Mouse (Mus musculus) layer of hippocampus, adult 8-10 months (tissue): ENCODE data around the gene Ocrl. TPM values are rescaled to one million over a fixed set of nuclear protein-coding genes. Genes with fewer than 3 reads are reported as not detected.

Source experiments
- DNase-seq, 2 experiments: peaks; one replicate each; pipeline ENCODE4 v3.0.0; 2022; ENCODE audit warnings: low spot score in 2 of 2
- total RNA-seq, 4 experiments: library from RNA; stranded (reverse); gene quantifications; 2 replicates each; pipeline ENCODE4 v1.2.4; 2022

The Ocrl gene
- total RNA-seq = 10 to 100 TPM; 53.9 to 65.3 (median 59.9) TPM

- peak; percentile 23 to 46 for DNase-seq
Measured at GRCm38 (mm10) chrX:47912306-47912792, at the start of gene Ocrl. Ocrl (plus strand) TSS chrX:47912387.

DNA sequence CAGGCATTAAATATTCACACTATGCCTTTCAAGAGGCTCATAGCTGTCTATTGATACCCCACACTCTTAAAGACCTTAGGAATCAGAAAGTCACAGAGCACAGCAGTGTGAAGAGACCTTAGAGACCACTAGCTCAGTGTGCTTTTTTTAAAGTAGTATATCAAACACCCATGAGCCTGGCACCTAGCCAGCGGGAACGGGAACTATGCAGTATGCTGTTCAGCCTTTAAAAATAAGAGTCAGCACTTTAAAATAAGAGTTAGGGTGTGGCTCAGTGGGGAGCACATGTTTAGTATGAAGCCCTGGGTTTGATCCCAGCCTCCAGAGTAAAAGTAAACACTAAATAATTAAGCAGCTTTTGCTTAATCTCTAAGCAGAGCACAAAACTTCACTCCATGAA, 32.1 kb upstream of the Ocrl start:
- no peak for DNase-seq

- DNase-seq = no peak
Measured at GRCm38 (mm10) chrX:47882813-47883212, 29.4 kb upstream of the Ocrl start.

- DNase-seq = no peak
Measured at GRCm38 (mm10) chrX:47887401-47887800, 24.8 kb upstream of the Ocrl start.

DNA sequence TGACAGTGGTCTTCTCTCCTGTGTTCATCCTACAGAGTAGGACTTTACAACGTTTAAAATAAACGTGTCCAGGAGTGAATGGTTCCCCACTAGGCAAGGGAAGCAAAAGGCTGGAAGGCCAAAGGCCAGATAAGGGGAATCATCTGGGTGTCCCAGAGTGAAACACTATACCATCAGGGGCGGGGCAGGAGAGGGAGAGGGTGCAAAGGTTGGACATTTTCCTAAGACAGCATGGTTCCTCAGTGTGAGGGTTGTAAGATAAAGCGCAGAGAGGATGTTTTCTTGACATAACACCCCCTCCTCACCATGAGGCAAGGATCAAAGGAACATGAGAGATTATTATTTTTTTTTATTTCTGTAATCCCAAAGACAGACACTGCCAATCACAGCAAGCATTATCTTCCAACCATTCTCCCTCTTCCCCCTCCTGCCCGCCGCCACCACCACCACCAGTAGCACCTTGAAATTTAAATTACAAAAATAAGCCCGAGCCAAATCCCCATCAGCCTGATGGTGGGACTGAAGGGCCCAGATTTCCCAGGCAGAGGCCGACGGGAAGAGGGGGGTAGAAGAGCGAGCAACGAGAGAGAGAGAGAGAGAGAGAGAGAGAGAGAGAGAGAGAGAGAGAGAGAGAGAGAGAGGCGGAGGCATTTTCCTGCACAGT, 20.8 kb upstream of the Ocrl start:
- DNase-seq = no peak

GRCm38 (mm10) chrX:47891907-47892430, 20.2 kb upstream of the Ocrl start:
- DNase-seq = peak in 1 of 2 experiments; percentile 7

GRCm38 (mm10) chrX:47892431-47893024, 19.7 kb upstream of the Ocrl start, which contains the start of gene Smarca1:
Smarca1 (minus strand) TSS chrX:47892974.
- no peak for DNase-seq

- DNase-seq = no peak
Measured at GRCm38 (mm10) chrX:47912904-47913542, 836 bp downstream of the Ocrl start.

- no peak for DNase-seq
Measured at GRCm38 (mm10) chrX:47913543-47913938, 1.4 kb downstream of the Ocrl start.

DNA sequence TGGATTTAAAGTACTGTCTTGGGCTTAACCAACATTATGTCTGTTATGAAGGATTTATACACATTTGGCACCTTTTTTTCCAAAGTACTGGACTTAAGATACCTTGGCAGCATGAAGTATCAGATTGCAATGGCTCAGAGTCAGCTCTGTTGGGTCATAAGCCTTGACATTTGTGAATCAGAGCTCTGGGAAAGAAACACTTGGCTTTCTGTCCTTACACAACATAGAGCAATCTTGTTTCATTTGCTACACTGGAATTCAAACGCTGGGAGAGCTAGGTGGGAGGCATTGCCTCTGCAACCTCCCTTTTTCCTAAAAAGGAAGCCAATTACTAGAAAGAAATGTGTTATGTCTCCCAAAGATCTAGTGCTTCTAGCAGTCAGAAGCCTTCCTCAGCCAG, 4.6 kb downstream of the Ocrl start:
- DNase-seq = no peak

- DNase-seq = no peak
Measured at GRCm38 (mm10) chrX:47920541-47920940, 8.4 kb downstream of the Ocrl start.

- DNase-seq = no peak
Measured at GRCm38 (mm10) chrX:47927981-47928380, 15.8 kb downstream of the Ocrl start.

GRCm38 (mm10) chrX:47930449-47930848, 18.3 kb downstream of the Ocrl start:
- no peak for DNase-seq

DNA sequence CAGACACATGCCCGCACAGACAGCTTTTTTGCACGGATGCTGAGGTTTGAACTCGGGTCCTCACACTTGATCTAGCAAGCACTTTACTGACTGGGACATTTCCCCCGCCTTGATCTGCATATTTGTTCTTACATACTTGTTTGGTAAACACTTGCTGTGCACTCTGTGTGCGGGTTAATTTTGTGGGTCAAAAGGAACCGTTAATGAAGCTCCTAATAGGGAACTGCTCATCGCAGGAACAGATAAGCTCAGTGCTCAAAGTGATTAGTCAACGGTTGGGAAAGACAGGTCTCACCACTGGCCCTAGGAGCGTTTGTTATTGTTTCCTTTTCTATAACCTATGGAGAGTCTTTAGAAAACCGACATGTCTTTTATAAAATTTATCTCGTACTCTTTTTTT, 22.2 kb downstream of the Ocrl start:
- no peak for DNase-seq

- no peak for DNase-seq
Measured at GRCm38 (mm10) chrX:47936885-47937284, 24.7 kb downstream of the Ocrl start.

GRCm38 (mm10) chrX:47937740-47938139, 25.6 kb downstream of the Ocrl start:
- peak in 1 of 2 experiments; percentile 7 for DNase-seq

- DNase-seq = no peak
Measured at GRCm38 (mm10) chrX:47949729-47950128, 37.5 kb downstream of the Ocrl start.

- peak in 1 of 2 experiments; percentile 18 for DNase-seq
Measured at GRCm38 (mm10) chrX:47962579-47962978, 50.4 kb downstream of the Ocrl start.

- DNase-seq = peak; percentile 28 to 62
Measured at GRCm38 (mm10) chrX:47970371-47970770, 58.2 kb downstream of the Ocrl start.

- no peak for DNase-seq
Measured at GRCm38 (mm10) chrX:47970864-47971263, 58.7 kb downstream of the Ocrl start.

- no peak for DNase-seq
Measured at GRCm38 (mm10) chrX:47971366-47972128, 59.4 kb downstream of the Ocrl start.
